Comparison of ENCODE assay signal across 1 mouse cellular context in the genomic region with DNA sequence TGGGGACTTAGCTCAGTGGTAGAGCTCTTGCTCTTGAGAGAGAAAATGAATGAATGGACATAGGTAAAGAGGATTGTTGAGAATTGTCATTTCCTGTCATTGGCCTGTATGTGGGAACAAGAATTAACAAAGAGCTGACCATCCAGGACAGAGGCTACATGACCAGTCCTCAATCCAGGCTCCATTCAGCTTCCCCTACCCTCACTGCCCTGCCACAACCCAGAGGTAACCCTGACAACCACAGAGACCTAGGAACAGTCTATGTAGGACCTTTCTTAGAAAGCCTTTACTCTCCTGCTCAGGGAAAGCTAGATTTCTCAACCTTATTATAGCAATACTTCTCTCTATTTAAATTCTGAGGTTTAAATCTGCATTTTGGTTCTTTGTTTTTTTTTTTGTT.
TF ChIP-seq lines count a peak whose summit lies in the region.

No protein-coding gene starts in this region.

TF ChIP-seq in CH12.LX, 34 proteins besides CTCF, POLR2A, EP300 and RAD21 (continued from another document):
- no peak for TF ChIP-seq CHD1 (IDR thresholded peaks at IDR 0.05; ENCODE audit: low read depth, low read length)
- TF ChIP-seq JUN (IDR thresholded peaks at IDR 0.05; ENCODE audit: insufficient read depth, low read depth, low read length) = no peak
- no peak for TF ChIP-seq POLR2AphosphoS2 (IDR thresholded peaks at IDR 0.05; ENCODE audit: low read depth, low read length)
- no peak for TF ChIP-seq KAT2A (IDR thresholded peaks at IDR 0.05; ENCODE audit: insufficient replicate concordance, low read length)
- no peak for TF ChIP-seq USF2 (conservative IDR thresholded peaks at IDR 0.05; ENCODE audit: low read depth, low read length)
- no peak for TF ChIP-seq IRF4 (IDR thresholded peaks at IDR 0.05; ENCODE audit: low read depth, low read length)
- no peak for TF ChIP-seq PAX5 (IDR thresholded peaks at IDR 0.05; ENCODE audit: low read length)
- no peak for TF ChIP-seq NRF1 (IDR thresholded peaks at IDR 0.05; ENCODE audit: low read depth, low read length)
- TF ChIP-seq CHD2 (IDR thresholded peaks at IDR 0.05; ENCODE audit: low read length) = no peak
- TF ChIP-seq MAFK (IDR thresholded peaks at IDR 0.05; ENCODE audit: insufficient replicate concordance, low read length) = no peak
- no peak for TF ChIP-seq MAZ (IDR thresholded peaks at IDR 0.05; ENCODE audit: low read depth, low read length)
- TF ChIP-seq UBTF (IDR thresholded peaks at IDR 0.05; ENCODE audit: low read depth, low read length) = no peak
- TF ChIP-seq RCOR1 (conservative IDR thresholded peaks at IDR 0.05; ENCODE audit: low read depth, low read length) = no peak
- TF ChIP-seq ZMIZ1 (IDR thresholded peaks at IDR 0.05; ENCODE audit: low read depth, low read length) = no peak
- no peak for TF ChIP-seq BHLHE40 (IDR thresholded peaks at IDR 0.05; ENCODE audit: low read depth, low read length)
- no peak for TF ChIP-seq TCF12 (IDR thresholded peaks at IDR 0.05; ENCODE audit: low read depth, low read length)
- TF ChIP-seq GABPA (IDR thresholded peaks at IDR 0.05; ENCODE audit: insufficient replicate concordance, low read depth, low read length) = no peak
TF ChIP-seq in CH12.LX: peak in this region for 0.
